In the genomic region with DNA sequence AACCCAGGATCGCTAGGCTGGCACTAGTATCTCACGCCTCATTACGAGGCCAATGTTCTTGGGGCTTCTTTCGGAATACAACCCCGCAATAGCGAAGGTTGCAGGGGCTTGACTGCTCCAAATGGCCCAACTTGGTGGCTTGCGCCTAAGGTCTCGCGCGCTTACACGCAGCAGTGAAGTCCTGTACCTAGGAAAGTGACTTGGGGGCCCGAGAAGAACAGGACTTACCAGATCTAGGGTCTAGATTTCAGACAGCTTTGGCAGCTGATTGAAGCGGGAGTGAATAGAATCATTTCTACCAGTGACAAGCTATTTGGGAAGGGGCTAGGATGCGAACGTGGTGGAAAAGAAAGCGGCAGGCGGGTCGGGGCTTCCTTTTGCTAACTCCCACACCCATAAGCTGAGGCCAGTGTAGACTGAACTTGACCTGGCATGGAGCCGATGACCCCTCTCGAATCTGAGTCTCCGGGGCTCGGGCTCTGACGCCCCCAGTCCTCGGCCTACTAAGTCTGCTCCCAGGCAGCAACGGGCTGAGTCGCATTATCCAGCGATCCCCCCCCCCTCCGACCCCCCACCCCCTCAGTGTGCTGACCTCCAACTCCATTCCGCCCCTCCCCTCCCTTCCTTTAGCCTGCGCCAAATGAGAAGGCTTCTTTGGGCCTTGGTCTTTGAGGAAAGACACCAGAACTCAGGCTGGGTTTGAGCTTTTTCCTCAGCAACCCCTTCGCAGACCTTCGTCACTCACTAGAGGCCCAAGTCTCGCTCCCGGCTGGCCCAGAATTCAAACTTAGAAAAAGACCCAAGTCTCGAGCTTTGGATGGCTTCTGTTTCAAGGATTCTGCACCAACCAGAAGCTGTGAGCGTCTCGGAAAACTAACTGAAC, we compare ENCODE assay signal across 12 mouse cellular contexts. TPM values are rescaled to one million over a fixed set of nuclear protein-coding genes. Genes with fewer than 3 reads are reported as not detected.
DNase-seq lines count a peak whose midpoint lies in the region; ATAC-seq and TF ChIP-seq lines count a peak whose summit lies in the region.
"Had no signal": no experiment of that assay in that cellular context is flagged by ENCODE, and none has a peak within 500 bp of the region (broad histone marks: within the 10 kb centered on the region; RNA-seq: fewer than 3 reads in every experiment).

No protein-coding gene starts in this region.

- H3K27me3 ChIP-seq in forebrain, postnatal 0 days (ENCODE audit: insufficient read depth, low read length) = peaks cover 64% of the 10 kb centered on the region
- H3K27me3 ChIP-seq in midbrain, embryonic 15.5 days (replicated peaks) = peaks cover 59% of the 10 kb centered on the region
- peaks cover 22% of the 10 kb centered on the region for H3K27me3 ChIP-seq in heart, adult 2 months (ENCODE audit: control insufficient read depth, insufficient read depth, low read length)

- no peak overlapping the region for H3K9ac ChIP-seq in forebrain, postnatal 0 days
- 0 out of 2 replicates have a peak overlapping the region, but pooled peaks have one; percentile 8 for H3K9ac ChIP-seq in midbrain, embryonic 15.5 days
- H3K9ac ChIP-seq in heart, adult 2 months (ENCODE audit: low read depth, low read length) = no peak overlapping the region

- no peak overlapping the region for H3K4me3 ChIP-seq in forebrain, postnatal 0 days (ENCODE audit: low read depth, low read length)
- H3K4me3 ChIP-seq in midbrain, embryonic 15.5 days = peak overlapping the region; percentile 13; the same call in 1 of the 2 replicates
- no peak overlapping the region for H3K4me3 ChIP-seq in heart, adult 2 months
- H3K4me3 ChIP-seq: erythroblast, embryonic 14.5 days had no signal

- no peaks in the 10 kb centered on the region for H3K9me3 ChIP-seq in forebrain, postnatal 0 days (ENCODE audit: low read length)
- H3K9me3 ChIP-seq in midbrain, embryonic 15.5 days = no peaks in the 10 kb centered on the region

- peak; percentile 73 for DNase-seq in cerebellum, adult 11-12 months
- peak; percentile 68 to 80 for DNase-seq in cerebellum, postnatal 25 days
- peak; percentile 42 for DNase-seq in forebrain, postnatal 0 days
- no peak for DNase-seq in spleen, postnatal 4 days (ENCODE audit: low spot score in 2 of 2)
- DNase-seq in heart, adult 2 months = no peak
- DNase-seq in heart, adult 9 months (ENCODE audit: low spot score in 2 of 2) = no peak
- no peak for DNase-seq in frontal cortex, postnatal 36 days (ENCODE audit: low spot score in 2 of 2)

- no peaks in the 10 kb centered on the region for H3K36me3 ChIP-seq in forebrain, postnatal 0 days (ENCODE audit: insufficient read depth)
- H3K36me3 ChIP-seq in midbrain, embryonic 15.5 days (replicated peaks) = no peaks in the 10 kb centered on the region
- no peaks in the 10 kb centered on the region for H3K36me3 ChIP-seq in heart, adult 2 months (ENCODE audit: control insufficient read depth, insufficient read depth, low read length)
- H3K36me3 ChIP-seq: G1E had no signal

- peak overlapping the region; percentile 66; the same call in 1 of the 2 replicates for H3K27ac ChIP-seq in forebrain, postnatal 0 days (ENCODE audit: low read depth, low read length)
- H3K27ac ChIP-seq in midbrain, embryonic 15.5 days = peak overlapping the region; percentile 64
- H3K27ac ChIP-seq in heart, adult 2 months = no peak overlapping the region

- 23% methylated on average over 37 of the region's 37 CpGs for WGBS in forebrain, postnatal 0 days
- WGBS in midbrain, embryonic 15.5 days = 8% methylated on average over 37 of the region's 37 CpGs
- 12% methylated on average over 37 of the region's 37 CpGs for WGBS in heart, adult 2 months

- no peak; the same call in 1 of the 2 replicates for ATAC-seq in forebrain, postnatal 0 days
- peak; percentile 9; the same call in 1 of the 2 replicates for ATAC-seq in midbrain, embryonic 15.5 days (replicated peaks)

- TF ChIP-seq POLR2A in heart, adult 2 months (IDR thresholded peaks at IDR 0.05; ENCODE audit: insufficient read depth, low read depth, low read length) = no peak

- no peak for TF ChIP-seq EP300 in heart, adult 2 months (IDR thresholded peaks at IDR 0.05; ENCODE audit: insufficient read depth, low read depth, low read length)

- peak overlapping the region; percentile 36 for H3K4me2 ChIP-seq in forebrain, postnatal 0 days (ENCODE audit: low read depth)
- H3K4me2 ChIP-seq in midbrain, embryonic 15.5 days = peak overlapping the region; percentile 52

- intact Hi-C loops in heart, adult 2 months (cut with DNase I) = no loop called here

- H3K4me1 ChIP-seq in forebrain, postnatal 0 days (ENCODE audit: insufficient read depth) = no peaks in the 10 kb centered on the region
- peaks cover 11% of the 10 kb centered on the region; the same call in 1 of the 2 replicates for H3K4me1 ChIP-seq in midbrain, embryonic 15.5 days
- no peaks in the 10 kb centered on the region for H3K4me1 ChIP-seq in heart, adult 2 months (ENCODE audit: control insufficient read depth, insufficient read depth, low read length)

- no peak for TF ChIP-seq CTCF in forebrain, postnatal 0 days (IDR thresholded peaks at IDR 0.05; ENCODE audit: low read depth)
- TF ChIP-seq CTCF in heart, adult 2 months (IDR thresholded peaks at IDR 0.05) = no peak

- no peaks in the 10 kb centered on the region for H3K79me2 ChIP-seq in heart, adult 2 months (replicated peaks; ENCODE audit: control insufficient read depth, insufficient read depth, low read length)

RNA-seq across cellular contexts. Expression of a gene that starts 8.4 kb away (rescaled TPM):
- 44.3 and 99.2 TPM in 2 replicates for total RNA-seq in forebrain, postnatal 0 days (2014; rRNA removed)
- 24.7 and 48.1 TPM in 2 replicates for polyA plus RNA-seq in forebrain, postnatal 0 days (2015; fragmentation: Nextera tagmentation; extraction: Ambion mirVana)
- 53.1 and 59.1 TPM in 2 replicates for polyA plus RNA-seq in midbrain, embryonic 15.5 days (2015; fragmentation: Nextera tagmentation; extraction: Ambion mirVana)
- total RNA-seq in heart, adult 2 months (2021) = not detected
- polyA plus RNA-seq in heart, adult 2 months (2012; rRNA removed) = not detected in 2 replicates
- polyA plus RNA-seq: G1E; heart, postnatal 0 days; liver, embryonic 16.5 days had no signal

RNA-seq across cellular contexts. Expression of a gene that starts 11.8 kb away (rescaled TPM):
- total RNA-seq in forebrain, postnatal 0 days (2014; rRNA removed) = 65.4 and 127 TPM in 2 replicates
- 4.4 and 8.9 TPM in 2 replicates for polyA plus RNA-seq in forebrain, postnatal 0 days (2015; fragmentation: Nextera tagmentation; extraction: Ambion mirVana)
- 10.0 and 11.6 TPM in 2 replicates for polyA plus RNA-seq in midbrain, embryonic 15.5 days (2015; fragmentation: Nextera tagmentation; extraction: Ambion mirVana)
- total RNA-seq in heart, adult 2 months (2021) = not detected
- 0.08 TPM in 1 of 2 replicates, not detected in the other for polyA plus RNA-seq in heart, adult 2 months (2012; rRNA removed)
- polyA plus RNA-seq: erythroblast, embryonic 14.5 days; G1E; heart, postnatal 0 days had no signal

Comparison
In these comparisons a context has a peak if more than half of its experiments do, and no peak if none do; other contexts are left out.
1. DNase-seq: peak in cerebellum, adult 11-12 months (single experiment), cerebellum, postnatal 25 days (2 of 2) and forebrain, postnatal 0 days (single experiment); none in spleen, postnatal 4 days (0 of 2), heart, adult 2 months (0 of 2), heart, adult 9 months (0 of 2) and frontal cortex, postnatal 36 days (0 of 2).
2. RNA of a gene that starts 8.4 kb away (polyA plus RNA-seq): 53.1 to 59.1 TPM in midbrain, embryonic 15.5 days and 24.7 to 48.1 TPM in forebrain, postnatal 0 days; not detected in heart, adult 2 months; every median in the first group is over 10 times any median in the second.